Mouse (Mus musculus) embryonic facial prominence, embryonic 11.5 days (tissue): ENCODE measurements around the gene Col4a5. TPM values are rescaled to one million over a fixed set of nuclear protein-coding genes. Genes with fewer than 3 reads are reported as not detected.

Experiments used
- ATAC-seq: fragments of 200-750 bp; cut with Nextera tagmentation; replicated peaks from 2 replicates; pipeline ENCODE4 v1.8.0; 2017; ENCODE audit warnings: low read depth; ENCODE audit not compliant: insufficient number of reproducible peaks, low FRiP score, low TSS enrichment
- DNase-seq: peaks from one replicate; pipeline ENCODE4 v3.0.0-alpha.2; 2015; ENCODE audit warnings: low spot score
- H3K27ac ChIP-seq: fragments of 300-500 bp; sonication (generic); replicated peaks from 2 replicates; pipeline ENCODE4 v1.5.1; 2014; ENCODE audit warnings: mild to moderate bottlenecking, low read depth, low read length, control low read depth
- H3K27me3 ChIP-seq: fragments of 300-500 bp; sonication (generic); 2 replicates; pipeline ENCODE4 v1.6.1; 2014; ENCODE audit warnings: mild to moderate bottlenecking, low read length, moderate library complexity, mixed read lengths; ENCODE audit not compliant: control insufficient read depth, insufficient read depth
- H3K36me3 ChIP-seq: fragments of 300-500 bp; sonication (generic); replicated peaks from 2 replicates; pipeline ENCODE4 v1.6.1; 2014; ENCODE audit warnings: low read depth, mild to moderate bottlenecking, low read length, moderate library complexity, mixed read lengths; ENCODE audit not compliant: control insufficient read depth, insufficient read depth
- H3K4me1 ChIP-seq: fragments of 300-500 bp; sonication (generic); 2 replicates; pipeline ENCODE4 v1.6.1; 2014; ENCODE audit warnings: low read length, mixed read lengths; ENCODE audit not compliant: control insufficient read depth, insufficient read depth
- H3K4me2 ChIP-seq: fragments of 300-500 bp; sonication (generic); 2 replicates; pipeline ENCODE4 v1.6.1; 2014; ENCODE audit warnings: low read depth, mild to moderate bottlenecking, control low read depth, low read length, moderate library complexity
- H3K4me3 ChIP-seq: fragments of 300-500 bp; sonication (generic); 2 replicates; pipeline ENCODE4 v1.5.1; 2014; ENCODE audit warnings: low read depth, low read length, control low read depth
- H3K9ac ChIP-seq: fragments of 300-500 bp; sonication (generic); replicated peaks from 2 replicates; pipeline ENCODE4 v1.6.1; 2014; ENCODE audit warnings: mild to moderate bottlenecking, control low read depth, low read length
- H3K9me3 ChIP-seq: fragments of 300-500 bp; sonication (generic); replicated peaks from 2 replicates; pipeline ENCODE4 v1.6.1; 2016; ENCODE audit warnings: mild to moderate bottlenecking, low read length, inconsistent platforms, mixed read lengths; ENCODE audit not compliant: control insufficient read depth
- WGBS: fragments of 180-500 bp; shearing (Covaris S2); extraction: QIAGEN DNeasy Blood & Tissue Kit; methylation state at CpG from one replicate; pipeline ENCODE4 v1.1.7; 2014; 5-methylcytosine and 5-hydroxymethylcytosine counted together
- polyA plus RNA-seq: library from polyadenylated mRNA; unstranded; fragments of >200 nt; fragmentation: Nextera tagmentation; extraction: Ambion mirVana; gene quantifications from 2 replicates; pipeline ENCODE4 v1.2.1, GENCODE M21; 2014

Col4a5 gene
- polyA plus RNA-seq, 1 experiment from 2014 or later, result 6.6 TPM

- Histone ChIP-seq H3K4me2 (no peak overlapping the region), H3K9me3 (no peaks in the 10 kb centered on the region), H3K27ac (no peak overlapping the region), H3K9ac (no peak overlapping the region), H3K4me3 (no peak overlapping the region), H3K27me3 (no peaks in the 10 kb centered on the region), H3K36me3 (no peaks in the 10 kb centered on the region), H3K4me1 (no peaks in the 10 kb centered on the region)
- DNase-seq, result no peak
- 78% methylated on average over 1 of the region's 1 CpGs for WGBS
- no peak for ATAC-seq
Measured at GRCm38 (mm10) chrX:141503125-141503524, 27.9 kb downstream of the Col4a5 start.

- Histone ChIP-seq H3K27me3 (no peaks in the 10 kb centered on the region), H3K4me1 (no peaks in the 10 kb centered on the region)
- no peak for ATAC-seq
Measured at GRCm38 (mm10) chrX:141533447-141533846, 58.3 kb downstream of the Col4a5 start.

GRCm38 (mm10) chrX:141547471-141547870 is 72.3 kb downstream of the Col4a5 start:
- ATAC-seq (no peak), DNase-seq (no peak)
- no peaks in the 10 kb centered on the region for H3K36me3 ChIP-seq
- no peak overlapping the region for H3K9ac ChIP-seq
- H3K27me3 ChIP-seq, result no peaks in the 10 kb centered on the region
- H3K27ac ChIP-seq, result no peak overlapping the region
- no peak overlapping the region for H3K4me2 ChIP-seq
- no peaks in the 10 kb centered on the region for H3K4me1 ChIP-seq
- no peaks in the 10 kb centered on the region for H3K9me3 ChIP-seq
- no peak overlapping the region for H3K4me3 ChIP-seq
- 83% methylated on average over 2 of the region's 2 CpGs for WGBS

More at GRCm38 (mm10) chrX:141533447-141533846, 58.3 kb downstream of the Col4a5 start:
- H3K9ac ChIP-seq, result no peak overlapping the region
- H3K27ac ChIP-seq, result no peak overlapping the region
- no peaks in the 10 kb centered on the region for H3K36me3 ChIP-seq
- H3K4me2 ChIP-seq, result no peak overlapping the region
- no peaks in the 10 kb centered on the region for H3K9me3 ChIP-seq
- no peak overlapping the region for H3K4me3 ChIP-seq
- no peak for DNase-seq

DNA sequence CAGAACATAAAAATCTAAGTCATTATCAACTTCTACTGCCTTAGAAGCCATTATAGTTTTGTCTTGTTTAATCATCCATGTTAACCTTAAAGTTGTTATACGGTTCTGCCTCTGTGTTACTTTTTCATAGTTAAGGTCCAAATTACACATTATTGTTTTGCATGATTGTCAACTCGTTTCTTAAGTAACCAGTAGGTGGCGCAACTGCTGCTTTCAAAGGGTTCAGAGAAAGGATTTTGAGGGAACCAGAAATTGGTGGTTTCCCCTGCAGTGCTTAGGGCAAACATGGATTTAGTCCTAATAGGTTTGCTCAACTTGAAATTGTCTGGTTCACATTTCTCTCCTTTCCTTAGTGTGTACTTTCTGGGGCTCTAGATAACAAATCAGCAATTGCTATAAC is 115.1 kb downstream of the Col4a5 start:
- DNase-seq, result peak; percentile 55

DNA sequence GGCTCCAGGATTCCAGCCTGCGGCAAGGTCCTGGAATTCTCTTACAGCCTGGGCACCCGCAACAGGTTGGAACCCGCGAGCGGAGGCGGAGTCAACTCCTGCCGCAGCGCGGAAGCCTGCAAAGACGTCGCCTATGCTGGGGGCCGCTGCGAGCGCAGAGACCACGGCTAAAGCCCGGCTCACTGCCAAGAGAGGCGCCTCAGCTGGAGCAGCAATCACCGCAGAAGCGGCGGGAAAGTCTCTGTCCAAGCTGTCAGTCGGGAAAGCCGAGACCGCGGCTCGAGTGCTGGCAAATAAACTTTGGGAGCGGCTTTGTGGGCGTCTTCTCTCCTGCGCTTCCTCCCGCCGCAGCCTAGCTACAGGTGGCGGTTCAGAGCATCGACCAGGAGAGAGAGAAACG is 246.5 kb downstream of the Col4a5 start:
- Histone ChIP-seq H3K4me2 (peak overlapping the region; percentile 45), H3K36me3 (no peaks in the 10 kb centered on the region), H3K9me3 (no peaks in the 10 kb centered on the region), H3K27ac (no peak overlapping the region), H3K4me1 (no peaks in the 10 kb centered on the region), H3K4me3 (peak overlapping the region; percentile 25), H3K9ac (no peak overlapping the region), H3K27me3 (peaks cover 50% of the 10 kb centered on the region)
- 20% methylated on average over 31 of the region's 33 CpGs for WGBS
- peak; percentile 23 for DNase-seq
- no peak for ATAC-seq

More for the DNA sequence above, 115.1 kb downstream of the Col4a5 start:
- Histone ChIP-seq H3K4me3 (no peak overlapping the region), H3K9ac (no peak overlapping the region), H3K36me3 (no peaks in the 10 kb centered on the region), H3K27ac (no peak overlapping the region), H3K4me2 (no peak overlapping the region), H3K4me1 (no peaks in the 10 kb centered on the region), H3K9me3 (no peaks in the 10 kb centered on the region), H3K27me3 (no peaks in the 10 kb centered on the region)
- no peak for ATAC-seq
- WGBS, result 30% methylated on average over 3 of the region's 3 CpGs

GRCm38 (mm10) chrX:141723936-141724335 is 248.8 kb downstream of the Col4a5 start:
- H3K4me1 ChIP-seq, result no peaks in the 10 kb centered on the region
- no peak overlapping the region for H3K9ac ChIP-seq
- peaks cover 50% of the 10 kb centered on the region for H3K27me3 ChIP-seq
- no peaks in the 10 kb centered on the region for H3K36me3 ChIP-seq
- H3K4me3 ChIP-seq, result peak overlapping the region; percentile 34
- DNase-seq, result peak; percentile 49
- peak overlapping the region; percentile 47 for H3K4me2 ChIP-seq
- H3K27ac ChIP-seq, result no peak overlapping the region
- ATAC-seq, result peak; percentile 54; the same call in 1 of the 2 replicates
- no peaks in the 10 kb centered on the region for H3K9me3 ChIP-seq
- WGBS, result 21% methylated on average over 16 of the region's 16 CpGs

GRCm38 (mm10) chrX:141724391-141724891 is 249.3 kb downstream of the Col4a5 start:
- peaks cover 50% of the 10 kb centered on the region for H3K27me3 ChIP-seq
- DNase-seq, result peak; percentile 30
- 18% methylated on average over 52 of the region's 52 CpGs for WGBS

DNA sequence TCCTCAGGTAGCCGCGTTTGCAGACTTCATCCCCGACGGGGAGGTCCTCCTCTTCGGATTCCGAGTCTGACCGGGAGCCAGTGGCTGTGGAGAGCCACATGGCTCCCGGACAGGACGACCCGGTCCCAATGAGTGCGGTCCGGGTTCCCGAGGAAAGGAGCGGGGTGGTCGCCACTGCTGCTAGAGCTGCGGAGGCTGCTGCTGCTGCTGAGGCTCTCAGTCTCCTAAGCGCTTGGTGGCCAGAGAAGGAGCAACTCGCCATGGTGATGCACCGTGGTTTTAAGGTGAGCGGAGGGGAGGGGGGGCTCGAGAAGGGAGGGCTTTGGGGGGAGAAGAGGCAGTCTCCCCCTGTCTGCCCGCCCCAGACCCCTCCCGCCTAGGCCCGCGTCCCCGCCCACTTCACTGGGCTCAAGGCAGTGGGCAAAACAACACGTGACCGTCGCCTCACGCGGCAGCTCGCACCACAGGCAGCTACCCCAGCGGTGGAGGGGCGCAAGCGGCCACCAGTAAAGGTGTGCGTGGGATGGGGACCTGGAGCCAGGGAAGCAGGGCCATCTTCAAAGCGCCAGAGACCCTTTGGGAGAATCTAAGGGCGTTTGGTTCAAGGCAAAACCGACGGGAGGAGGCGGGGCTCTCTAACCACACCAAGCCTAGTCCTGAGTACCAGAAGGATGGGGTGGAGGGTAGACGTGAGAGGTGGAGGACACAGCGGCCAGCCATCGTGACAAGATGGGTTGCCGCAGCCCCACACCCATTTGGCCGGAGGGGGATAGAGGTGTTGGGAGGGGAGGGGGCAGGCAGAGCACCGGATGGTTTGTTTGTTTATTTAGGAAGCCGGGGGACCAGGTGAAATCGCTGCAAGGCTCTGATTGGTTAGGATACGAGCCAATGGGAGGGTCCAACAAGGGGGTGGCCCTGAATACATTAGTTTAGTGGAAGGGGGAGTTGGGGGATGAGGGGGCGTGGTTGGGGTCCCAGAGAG is 250.0 kb downstream of the Col4a5 start, which contains the start of gene Irs4:
Gene Irs4, minus strand, starts transcription at position 327 of the 982 bp plus-strand sequence.
- DNase-seq, result peak; percentile 54
- Histone ChIP-seq H3K4me2 (peak within 1 kb of the TSS; percentile 47), H3K4me3 (peak within 1 kb of the TSS; percentile 34), H3K27me3 (peaks cover 46% of the 10 kb centered on the region), H3K4me1 (no peaks in the 10 kb centered on the region), H3K9ac (no peak within 1 kb of the TSS), H3K36me3 (no peaks in the 10 kb centered on the region), H3K9me3 (no peaks in the 10 kb centered on the region), H3K27ac (no peak within 1 kb of the TSS)
- peak; percentile 76 for ATAC-seq
- WGBS, result 13% methylated on average over 45 of the region's 51 CpGs

More at GRCm38 (mm10) chrX:141724391-141724891, 249.3 kb downstream of the Col4a5 start:
- H3K36me3 ChIP-seq, result no peaks in the 10 kb centered on the region
- H3K4me3 ChIP-seq, result peak overlapping the region; percentile 34
- peak overlapping the region; percentile 47 for H3K4me2 ChIP-seq
- no peaks in the 10 kb centered on the region for H3K9me3 ChIP-seq
- ATAC-seq, result peak; percentile 7; the same call in 1 of the 2 replicates
- no peak overlapping the region for H3K9ac ChIP-seq
- no peaks in the 10 kb centered on the region for H3K4me1 ChIP-seq
- H3K27ac ChIP-seq, result no peak overlapping the region
